ENCODE assay signal across 8 mouse cellular contexts in genomic region chr8:84207811-84208210, GRCm38 (mm10). TPM values are rescaled to one million over a fixed set of nuclear protein-coding genes. Genes with fewer than 3 reads are reported as not detected.
A peak's percentile ranks its signal among the peaks of the same experiment; 100 is the strongest.
DNase-seq lines count a peak whose midpoint lies in the region; ATAC-seq and TF ChIP-seq lines count a peak whose summit lies in the region.

No protein-coding gene starts in this region.

- H3K9ac ChIP-seq in intestine, embryonic 16.5 days (ENCODE audit: low read depth, low read length), result peak overlapping the region; percentile 52
- no peak overlapping the region for H3K9ac ChIP-seq in lung, embryonic 14.5 days
- H3K9ac ChIP-seq in stomach, embryonic 16.5 days (ENCODE audit: low read length), result peak overlapping the region; percentile 63

- peaks cover 15% of the 10 kb centered on the region for H3K36me3 ChIP-seq in intestine, embryonic 16.5 days (ENCODE audit: control insufficient read depth, insufficient read depth, low read length)
- H3K36me3 ChIP-seq in lung, embryonic 14.5 days (ENCODE audit: insufficient read depth), result peaks cover 65% of the 10 kb centered on the region
- H3K36me3 ChIP-seq in stomach, embryonic 16.5 days (ENCODE audit: control insufficient read depth, insufficient read depth, low read length), result peaks cover 20% of the 10 kb centered on the region

- peak overlapping the region; percentile 79 for H3K27ac ChIP-seq in intestine, embryonic 16.5 days (ENCODE audit: low read length)
- H3K27ac ChIP-seq in lung, embryonic 14.5 days (ENCODE audit: low read depth), result peak overlapping the region; percentile 73; the same call in 1 of the 2 replicates
- peak overlapping the region; percentile 63 for H3K27ac ChIP-seq in stomach, embryonic 16.5 days (ENCODE audit: low read length)

- H3K27me3 ChIP-seq in intestine, embryonic 16.5 days (replicated peaks; ENCODE audit: control insufficient read depth, insufficient read depth, low read length), result no peaks in the 10 kb centered on the region
- no peaks in the 10 kb centered on the region for H3K27me3 ChIP-seq in lung, embryonic 14.5 days (ENCODE audit: insufficient read depth, low read length)
- no peaks in the 10 kb centered on the region for H3K27me3 ChIP-seq in stomach, embryonic 16.5 days (ENCODE audit: control insufficient read depth, insufficient read depth, low read length)

- peak; percentile 34 for DNase-seq in urinary bladder, postnatal 25 days (ENCODE audit: low spot score)
- DNase-seq in urinary bladder, adult 2 months (ENCODE audit: low spot score), result no peak
- peak; percentile 83 for DNase-seq in gastrocnemius, postnatal 14 days
- DNase-seq in lung, embryonic 14.5 days, result peak; percentile 64
- DNase-seq in left cerebral cortex, postnatal 4 days, result no peak
- no peak for DNase-seq in left cerebral cortex, adult 9 months (ENCODE audit: low spot score in 2 of 2)

- no peaks in the 10 kb centered on the region for H3K9me3 ChIP-seq in intestine, embryonic 16.5 days (ENCODE audit: control insufficient read depth, low read length)
- no peaks in the 10 kb centered on the region for H3K9me3 ChIP-seq in lung, embryonic 14.5 days (ENCODE audit: low read depth, low read length)
- H3K9me3 ChIP-seq in stomach, embryonic 16.5 days (replicated peaks; ENCODE audit: control insufficient read depth, low read length), result no peaks in the 10 kb centered on the region

- no peak overlapping the region for H3K4me2 ChIP-seq in intestine, embryonic 16.5 days (ENCODE audit: low read depth, low read length)
- no peak overlapping the region for H3K4me2 ChIP-seq in lung, embryonic 14.5 days
- H3K4me2 ChIP-seq in stomach, embryonic 16.5 days (ENCODE audit: low read depth, low read length), result 0 out of 2 replicates have a peak overlapping the region, but pooled peaks have one; percentile 0

- intact Hi-C loops in gastrocnemius, postnatal 14 days (cut with DNase I; ENCODE audit: low total_unique reads), result no loop called here
- intact Hi-C loops in left cerebral cortex, postnatal 4 days (cut with DNase I), result no loop called here

- no peak overlapping the region for H3K4me3 ChIP-seq in intestine, embryonic 16.5 days (ENCODE audit: low read length)
- no peak overlapping the region for H3K4me3 ChIP-seq in lung, embryonic 14.5 days (ENCODE audit: low read depth, low read length)
- no peak overlapping the region for H3K4me3 ChIP-seq in stomach, embryonic 16.5 days (replicated peaks; ENCODE audit: low read length)

- ATAC-seq in intestine, embryonic 16.5 days, result peak; percentile 14; the same call in 1 of the 2 replicates
- no peak for ATAC-seq in lung, embryonic 14.5 days (ENCODE audit: insufficient read depth)
- peak; percentile 23; the same call in 1 of the 2 replicates for ATAC-seq in stomach, embryonic 16.5 days (ENCODE audit: insufficient read depth, low FRiP score)

- no peak for TF ChIP-seq CTCF in lung, embryonic 14.5 days (IDR thresholded peaks at IDR 0.05; ENCODE audit: low read depth)

- 71% methylated on average over 7 of the region's 7 CpGs for WGBS in intestine, embryonic 16.5 days
- 44% methylated on average over 7 of the region's 7 CpGs for WGBS in lung, embryonic 14.5 days
- WGBS in stomach, embryonic 16.5 days, result 50% methylated on average over 7 of the region's 7 CpGs

- H3K4me1 ChIP-seq in intestine, embryonic 16.5 days (ENCODE audit: control insufficient read depth, insufficient read depth, low read length), result peaks cover 22% of the 10 kb centered on the region
- peaks cover 10% of the 10 kb centered on the region; the same call in 1 of the 2 replicates for H3K4me1 ChIP-seq in lung, embryonic 14.5 days (ENCODE audit: insufficient read depth)
- peaks cover 32% of the 10 kb centered on the region for H3K4me1 ChIP-seq in stomach, embryonic 16.5 days (ENCODE audit: control insufficient read depth, insufficient read depth, low read length)

RNA-seq across cellular contexts. Expression of gene Nanos3, which starts 22.8 kb away (rescaled TPM):
- polyA plus RNA-seq in urinary bladder, adult 2 months (2012; rRNA removed), result 0.13 TPM in 1 of 2 replicates, not detected in the other
- under 1 TPM in 1 of 2 experiments, not detected in 1; 0.43 TPM for total RNA-seq in gastrocnemius, postnatal 14 days (2021)
- 0.89 and 1.3 TPM in 2 replicates for polyA plus RNA-seq in intestine, embryonic 16.5 days (2015; fragmentation: Nextera tagmentation; extraction: Ambion mirVana)
- 2.8 and 4.2 TPM in 2 replicates for polyA plus RNA-seq in lung, embryonic 14.5 days (2014; fragmentation: Nextera tagmentation; extraction: Ambion mirVana)
- polyA plus RNA-seq in stomach, embryonic 16.5 days (2015; fragmentation: Nextera tagmentation; extraction: Ambion mirVana), result 1.3 TPM in 1 of 2 replicates, not detected in the other
- total RNA-seq in left cerebral cortex, postnatal 4 days (2021), result 10 to 100 TPM in 1 of 2 experiments, 1 to 10 TPM in 1; 8.1 to 11.4 TPM

RNA-seq across cellular contexts. Expression of gene Zswim4, which starts 29.0 kb away (rescaled TPM):
- polyA plus RNA-seq in urinary bladder, adult 2 months (2012; rRNA removed), result 8.6 and 9.2 TPM in 2 replicates
- 1 to 10 TPM; 5.8 to 6.8 TPM for total RNA-seq in gastrocnemius, postnatal 14 days (2021)
- polyA plus RNA-seq in intestine, embryonic 16.5 days (2015; fragmentation: Nextera tagmentation; extraction: Ambion mirVana), result 7.1 and 7.7 TPM in 2 replicates
- polyA plus RNA-seq in lung, embryonic 14.5 days (2014; fragmentation: Nextera tagmentation; extraction: Ambion mirVana), result 13.9 and 14.4 TPM in 2 replicates
- polyA plus RNA-seq in stomach, embryonic 16.5 days (2015; fragmentation: Nextera tagmentation; extraction: Ambion mirVana), result 9.7 and 10.5 TPM in 2 replicates
- 10 to 100 TPM; 22.9 to 23.3 TPM for total RNA-seq in left cerebral cortex, postnatal 4 days (2021)

RNA-seq across cellular contexts. Expression of gene D8Ertd738e, which starts 41.7 kb away (rescaled TPM):
- 183 and 196 TPM in 2 replicates for polyA plus RNA-seq in urinary bladder, adult 2 months (2012; rRNA removed)
- 100 to 1,000 TPM; 158 to 171 TPM for total RNA-seq in gastrocnemius, postnatal 14 days (2021)
- polyA plus RNA-seq in intestine, embryonic 16.5 days (2015; fragmentation: Nextera tagmentation; extraction: Ambion mirVana), result 292 and 296 TPM in 2 replicates
- 377 and 384 TPM in 2 replicates for polyA plus RNA-seq in lung, embryonic 14.5 days (2014; fragmentation: Nextera tagmentation; extraction: Ambion mirVana)
- polyA plus RNA-seq in stomach, embryonic 16.5 days (2015; fragmentation: Nextera tagmentation; extraction: Ambion mirVana), result 271 and 289 TPM in 2 replicates
- total RNA-seq in left cerebral cortex, postnatal 4 days (2021), result 100 to 1,000 TPM; 105 to 120 TPM

RNA-seq across cellular contexts. Expression of gene Mri1, which starts 49.3 kb away (rescaled TPM):
- 41.1 and 47.3 TPM in 2 replicates for polyA plus RNA-seq in urinary bladder, adult 2 months (2012; rRNA removed)
- 10 to 100 TPM; 11.8 to 16.6 TPM for total RNA-seq in gastrocnemius, postnatal 14 days (2021)
- 76.0 and 77.1 TPM in 2 replicates for polyA plus RNA-seq in intestine, embryonic 16.5 days (2015; fragmentation: Nextera tagmentation; extraction: Ambion mirVana)
- polyA plus RNA-seq in lung, embryonic 14.5 days (2014; fragmentation: Nextera tagmentation; extraction: Ambion mirVana), result 67.4 and 72.8 TPM in 2 replicates
- 49.2 and 55.0 TPM in 2 replicates for polyA plus RNA-seq in stomach, embryonic 16.5 days (2015; fragmentation: Nextera tagmentation; extraction: Ambion mirVana)
- total RNA-seq in left cerebral cortex, postnatal 4 days (2021), result 10 to 100 TPM; 25.1 to 26.4 TPM

RNA-seq across cellular contexts. Expression of gene 4930432K21Rik, which starts 60.0 kb away (rescaled TPM):
- 0.62 and 0.74 TPM in 2 replicates for polyA plus RNA-seq in urinary bladder, adult 2 months (2012; rRNA removed)
- total RNA-seq in gastrocnemius, postnatal 14 days (2021), result under 1 TPM; 0.27 to 0.62 TPM
- polyA plus RNA-seq in intestine, embryonic 16.5 days (2015; fragmentation: Nextera tagmentation; extraction: Ambion mirVana), result 0.61 and 0.82 TPM in 2 replicates
- 0.66 and 0.99 TPM in 2 replicates for polyA plus RNA-seq in lung, embryonic 14.5 days (2014; fragmentation: Nextera tagmentation; extraction: Ambion mirVana)
- 1.0 and 1.1 TPM in 2 replicates for polyA plus RNA-seq in stomach, embryonic 16.5 days (2015; fragmentation: Nextera tagmentation; extraction: Ambion mirVana)
- 1 to 10 TPM; 1.7 to 2.1 TPM for total RNA-seq in left cerebral cortex, postnatal 4 days (2021)

Comparison
In these comparisons a context has a peak if more than half of its experiments do, and no peak if none do; other contexts are left out.
1. DNase-seq: peak in urinary bladder, postnatal 25 days (single experiment), gastrocnemius, postnatal 14 days (single experiment) and lung, embryonic 14.5 days (single experiment); none in urinary bladder, adult 2 months (single experiment), left cerebral cortex, postnatal 4 days (single experiment) and left cerebral cortex, adult 9 months (0 of 2).
2. Peak in every context shown above with its lines, with median percentiles within 50 percentile points of each other: H3K27ac ChIP-seq.